Mouse (Mus musculus) layer of hippocampus, adult 2 months (tissue): ENCODE data around the gene Ift52. TPM values are rescaled to one million over a fixed set of nuclear protein-coding genes. Genes with fewer than 3 reads are reported as not detected.

ENCODE experiments used
- DNase-seq, 2 experiments: peaks; one replicate each; pipeline ENCODE4 v3.0.0; 2022; ENCODE audit warnings: low spot score in 2 of 2
- H3K27ac ChIP-seq: fragments of 200-600 bp; 2 replicates; pipeline ENCODE4 v1.8.1; 2022
- H3K4me3 ChIP-seq: fragments of 200-600 bp; 2 replicates; pipeline ENCODE4 v1.8.1; 2022; ENCODE audit warnings: mild to moderate bottlenecking
- CTCF ChIP-seq: fragments of 200-600 bp; conservative IDR thresholded peaks from 2 replicates; pipeline ENCODE4 v1.8.1; 2022; ENCODE audit warnings: antibody characterized with exemption, mild to moderate bottlenecking, moderate library complexity
- total RNA-seq, 2 experiments: library from RNA; stranded (reverse); gene quantifications; 2 replicates each; pipeline ENCODE4 v1.2.3; 2021

Ift52 gene
- total RNA-seq, 2 experiments from 2014 or later, result 28.4 to 31.3 TPM

- DNase-seq, result no peak
- no peak for TF ChIP-seq CTCF
- Histone ChIP-seq H3K4me3 (no peak overlapping the region), H3K27ac (no peak overlapping the region)
Observed at GRCm38 (mm10) chr2:163067233-163067632, 50.1 kb downstream of the Ift52 start.

GRCm38 (mm10) chr2:163070213-163070612 is 53.1 kb downstream of the Ift52 start:
- peak; percentile 36 for TF ChIP-seq CTCF
- Histone ChIP-seq H3K4me3 (no peak overlapping the region), H3K27ac (no peak overlapping the region)
- no peak for DNase-seq

GRCm38 (mm10) chr2:163071590-163071989 is 54.4 kb downstream of the Ift52 start:
- TF ChIP-seq CTCF, result no peak
- no peak for DNase-seq
- H3K4me3 ChIP-seq, result no peak overlapping the region
- H3K27ac ChIP-seq, result no peak overlapping the region

- no peak for TF ChIP-seq CTCF
- no peak for DNase-seq
- no peak overlapping the region for H3K4me3 ChIP-seq
- no peak overlapping the region for H3K27ac ChIP-seq
Observed at GRCm38 (mm10) chr2:163073023-163073757, 56.0 kb downstream of the Ift52 start.

GRCm38 (mm10) chr2:163074006-163074405 is 56.9 kb downstream of the Ift52 start:
- no peak for TF ChIP-seq CTCF
- DNase-seq, result no peak
- no peak overlapping the region for H3K4me3 ChIP-seq
- H3K27ac ChIP-seq, result no peak overlapping the region

GRCm38 (mm10) chr2:163074808-163075207 is 57.7 kb downstream of the Ift52 start:
- H3K4me3 ChIP-seq, result no peak overlapping the region
- no peak for DNase-seq
- no peak for TF ChIP-seq CTCF
- no peak overlapping the region for H3K27ac ChIP-seq

- TF ChIP-seq CTCF, result no peak
- no peak overlapping the region for H3K27ac ChIP-seq
- DNase-seq, result no peak
- H3K4me3 ChIP-seq, result no peak overlapping the region
Observed at GRCm38 (mm10) chr2:163075234-163075633, 58.1 kb downstream of the Ift52 start.

GRCm38 (mm10) chr2:163079041-163079440 is 61.9 kb downstream of the Ift52 start:
- no peak overlapping the region for H3K27ac ChIP-seq
- DNase-seq, result no peak
- H3K4me3 ChIP-seq, result no peak overlapping the region
- no peak for TF ChIP-seq CTCF

GRCm38 (mm10) chr2:163082591-163082990 is 65.4 kb downstream of the Ift52 start:
- no peak for DNase-seq
- H3K4me3 ChIP-seq, result no peak overlapping the region
- H3K27ac ChIP-seq, result no peak overlapping the region
- no peak for TF ChIP-seq CTCF

- Histone ChIP-seq H3K27ac (no peak overlapping the region), H3K4me3 (no peak overlapping the region)
- no peak for DNase-seq
Observed at GRCm38 (mm10) chr2:163084519-163084918, 67.4 kb downstream of the Ift52 start.

GRCm38 (mm10) chr2:163085047-163085446 is 67.9 kb downstream of the Ift52 start:
- H3K4me3 ChIP-seq, result no peak overlapping the region
- TF ChIP-seq CTCF, result no peak
- DNase-seq, result no peak
- no peak overlapping the region for H3K27ac ChIP-seq

More at GRCm38 (mm10) chr2:163084519-163084918, 67.4 kb downstream of the Ift52 start:
- TF ChIP-seq CTCF, result no peak

- no peak for DNase-seq
- TF ChIP-seq CTCF, result no peak
- Histone ChIP-seq H3K27ac (no peak overlapping the region), H3K4me3 (no peak overlapping the region)
Observed at GRCm38 (mm10) chr2:163086561-163086960, 69.4 kb downstream of the Ift52 start.

GRCm38 (mm10) chr2:163087728-163088127 is 70.6 kb downstream of the Ift52 start, which contains the start of gene Gtsf1l:
Gtsf1l (minus strand) TSS chr2:163087855.
- H3K27ac ChIP-seq, result no peak within 1 kb of the TSS
- TF ChIP-seq CTCF, result no peak
- DNase-seq, result no peak
- no peak within 1 kb of the TSS for H3K4me3 ChIP-seq

- no peak overlapping the region for H3K4me3 ChIP-seq
- no peak overlapping the region for H3K27ac ChIP-seq
- TF ChIP-seq CTCF, result peak; percentile 65
- no peak for DNase-seq
Observed at GRCm38 (mm10) chr2:163089475-163090123, 72.4 kb downstream of the Ift52 start.
